Mouse (Mus musculus): ENCODE results near the gene Lrp6. TPM values are rescaled to one million over a fixed set of nuclear protein-coding genes. Genes with fewer than 3 reads are reported as not detected.

Gene Lrp6
- polyA plus RNA-seq, 2 experiments = 6.2 to 6.9 TPM

DNA sequence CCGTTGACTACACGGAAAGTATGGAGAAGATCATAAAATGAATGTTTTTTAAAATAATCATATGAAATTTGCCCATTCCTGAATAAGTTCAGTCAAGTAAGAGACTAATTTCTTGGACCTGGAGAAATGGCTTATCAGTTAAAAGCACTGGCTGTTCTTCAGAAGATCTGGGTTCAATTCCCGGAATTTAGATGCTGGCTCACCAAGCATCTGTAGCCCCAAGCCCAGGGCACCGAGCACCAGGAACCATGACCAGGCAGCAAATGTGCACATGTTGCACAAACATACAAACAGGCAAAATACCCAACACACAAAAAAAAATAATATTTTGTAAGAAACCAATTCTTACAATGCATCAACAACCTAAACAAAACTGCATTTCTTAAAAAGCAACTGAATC is 37.4 kb downstream of the Lrp6 start:
- Histone ChIP-seq H3K36me3 (replicated peaks; ENCODE audit: control insufficient read depth, insufficient read depth, low read depth) (no peaks in the 10 kb centered on the region; the same call in 1 of the 2 replicates), H3K27ac (peak overlapping the region; percentile 72), H3K9me3 (ENCODE audit: control insufficient read depth, low read length) (no peaks in the 10 kb centered on the region), H3K27me3 (ENCODE audit: control insufficient read depth, insufficient read depth, low read length) (no peaks in the 10 kb centered on the region), H3K4me3 (ENCODE audit: insufficient read depth in 1 of 2, low read depth in 2 of 2, low read length in 2 of 2) (no peak overlapping the region), H3K4me1 (replicated peaks; ENCODE audit: control insufficient read depth in 2 of 2, insufficient read depth in 2 of 2, low read length in 1 of 2) (peaks cover 53 to 70% of the 10 kb centered on the region in 2 experiments), H3K9ac (replicated peaks) (no peak overlapping the region), H3K4me2 (ENCODE audit: low read depth) (peak overlapping the region; percentile 45)
- 49% methylated on average over 4 of the region's 4 CpGs for WGBS (ENCODE audit: insufficient replicate concordance)
- ATAC-seq (ENCODE audit: insufficient read depth) (peak; percentile 68), DNase-seq (ENCODE audit: low read depth in 3 of 3, low spot score in 3 of 3) (peak; percentile 43 to 70 (median 45))
- TF ChIP-seq CTCF (IDR thresholded peaks at IDR 0.05; ENCODE audit: low read depth) (no peak), EP300 (IDR thresholded peaks at IDR 0.05; ENCODE audit: low read depth) (peak; percentile 64)

DNA sequence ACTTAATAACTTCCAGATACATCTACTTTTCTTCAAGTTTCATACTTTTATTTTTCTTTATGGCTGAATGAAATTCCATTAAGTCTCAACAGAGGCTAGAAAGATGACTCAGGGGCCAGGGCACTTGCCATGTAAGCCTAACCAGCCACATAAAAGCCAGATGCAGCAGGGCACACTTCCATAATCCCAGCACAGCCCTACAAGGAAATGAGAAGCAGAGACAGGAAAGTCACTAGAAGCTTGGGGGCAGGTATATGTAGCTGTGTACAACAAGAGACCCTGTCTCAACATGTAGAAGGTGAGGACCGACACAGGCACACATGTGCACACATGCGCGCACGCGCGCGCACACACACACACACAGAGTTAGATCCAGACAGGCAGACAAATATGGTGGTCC is 38.4 kb downstream of the Lrp6 start:
- Histone ChIP-seq H3K4me2 (ENCODE audit: low read depth) (no peak overlapping the region), H3K4me3 (ENCODE audit: insufficient read depth in 1 of 2, low read depth in 2 of 2, low read length in 2 of 2) (no peak overlapping the region), H3K27ac (no peak overlapping the region), H3K9ac (replicated peaks) (no peak overlapping the region), H3K36me3 (replicated peaks; ENCODE audit: control insufficient read depth, insufficient read depth, low read depth) (no peaks in the 10 kb centered on the region; the same call in 1 of the 2 replicates), H3K9me3 (ENCODE audit: control insufficient read depth, low read length) (no peaks in the 10 kb centered on the region), H3K27me3 (ENCODE audit: control insufficient read depth, insufficient read depth, low read length) (no peaks in the 10 kb centered on the region), H3K4me1 (replicated peaks; ENCODE audit: control insufficient read depth in 2 of 2, insufficient read depth in 2 of 2, low read length in 1 of 2) (peaks cover 56 to 70% of the 10 kb centered on the region in 2 experiments)
- DNase-seq (ENCODE audit: low read depth in 3 of 3, low spot score in 3 of 3) (no peak), ATAC-seq (ENCODE audit: insufficient read depth) (no peak)
- TF ChIP-seq CTCF (IDR thresholded peaks at IDR 0.05; ENCODE audit: low read depth) (no peak), EP300 (IDR thresholded peaks at IDR 0.05; ENCODE audit: low read depth) (no peak)
- 97% methylated on average over 7 of the region's 7 CpGs for WGBS (ENCODE audit: insufficient replicate concordance)

GRCm38 (mm10) chr6:134527596-134528128 is 39.1 kb downstream of the Lrp6 start:
- Histone ChIP-seq H3K9ac (replicated peaks) (no peak overlapping the region), H3K9me3 (ENCODE audit: control insufficient read depth, low read length) (no peaks in the 10 kb centered on the region), H3K27me3 (ENCODE audit: control insufficient read depth, insufficient read depth, low read length) (no peaks in the 10 kb centered on the region), H3K4me2 (ENCODE audit: low read depth) (no peak overlapping the region), H3K4me1 (replicated peaks; ENCODE audit: control insufficient read depth in 2 of 2, insufficient read depth in 2 of 2, low read length in 1 of 2) (peaks cover 51 to 63% of the 10 kb centered on the region in 2 experiments), H3K27ac (no peak overlapping the region), H3K4me3 (ENCODE audit: insufficient read depth in 1 of 2, low read depth in 2 of 2, low read length in 2 of 2) (no peak overlapping the region), H3K36me3 (replicated peaks; ENCODE audit: control insufficient read depth, insufficient read depth, low read depth) (no peaks in the 10 kb centered on the region; the same call in 1 of the 2 replicates)
- 48% methylated on average over 6 of the region's 6 CpGs for WGBS (ENCODE audit: insufficient replicate concordance)
- TF ChIP-seq CTCF (IDR thresholded peaks at IDR 0.05; ENCODE audit: low read depth) (no peak), EP300 (IDR thresholded peaks at IDR 0.05; ENCODE audit: low read depth) (no peak)
- ATAC-seq (ENCODE audit: insufficient read depth) (no peak), DNase-seq (ENCODE audit: low read depth in 3 of 3, low spot score in 3 of 3) (no peak)

- no peak for DNase-seq (ENCODE audit: low read depth in 3 of 3, low spot score in 3 of 3)
These were observed 39.8 kb downstream of the Lrp6 start for GRCm38 (mm10) chr6:134526821-134527595.

GRCm38 (mm10) chr6:134526275-134526674 is 40.5 kb downstream of the Lrp6 start:
- Histone ChIP-seq H3K4me3 (ENCODE audit: insufficient read depth in 1 of 2, low read depth in 2 of 2, low read length in 2 of 2) (no peak overlapping the region), H3K27me3 (ENCODE audit: control insufficient read depth, insufficient read depth, low read length) (no peaks in the 10 kb centered on the region), H3K9ac (replicated peaks) (no peak overlapping the region), H3K9me3 (ENCODE audit: control insufficient read depth, low read length) (no peaks in the 10 kb centered on the region), H3K4me1 (replicated peaks; ENCODE audit: control insufficient read depth in 2 of 2, insufficient read depth in 2 of 2, low read length in 1 of 2) (peaks cover 46 to 56% of the 10 kb centered on the region in 2 experiments), H3K4me2 (ENCODE audit: low read depth) (peak overlapping the region; percentile 13), H3K27ac (no peak overlapping the region), H3K36me3 (replicated peaks; ENCODE audit: control insufficient read depth, insufficient read depth, low read depth) (no peaks in the 10 kb centered on the region; the same call in 1 of the 2 replicates)
- DNase-seq (ENCODE audit: low read depth in 3 of 3, low spot score in 3 of 3) = peak; percentile 59 to 63 (median 59)
- peak; percentile 85 for ATAC-seq (ENCODE audit: insufficient read depth)
- WGBS (ENCODE audit: insufficient replicate concordance) = 15% methylated on average over 5 of the region's 5 CpGs
- TF ChIP-seq CTCF (IDR thresholded peaks at IDR 0.05; ENCODE audit: low read depth) = no peak
- TF ChIP-seq EP300 (IDR thresholded peaks at IDR 0.05; ENCODE audit: low read depth) = peak; percentile 88

More at GRCm38 (mm10) chr6:134526821-134527595, 39.8 kb downstream of the Lrp6 start:
- Histone ChIP-seq H3K4me3 (ENCODE audit: insufficient read depth in 1 of 2, low read depth in 2 of 2, low read length in 2 of 2) (no peak overlapping the region), H3K4me2 (ENCODE audit: low read depth) (peak overlapping the region; percentile 13), H3K9ac (replicated peaks) (no peak overlapping the region), H3K4me1 (replicated peaks; ENCODE audit: control insufficient read depth in 2 of 2, insufficient read depth in 2 of 2, low read length in 1 of 2) (peaks cover 46 to 59% of the 10 kb centered on the region in 2 experiments), H3K36me3 (replicated peaks; ENCODE audit: control insufficient read depth, insufficient read depth, low read depth) (no peaks in the 10 kb centered on the region; the same call in 1 of the 2 replicates), H3K9me3 (ENCODE audit: control insufficient read depth, low read length) (no peaks in the 10 kb centered on the region), H3K27me3 (ENCODE audit: control insufficient read depth, insufficient read depth, low read length) (no peaks in the 10 kb centered on the region), H3K27ac (no peak overlapping the region)
- ATAC-seq (ENCODE audit: insufficient read depth) = no peak
- WGBS (ENCODE audit: insufficient replicate concordance) = 66% methylated on average over 10 of the region's 10 CpGs
- no peak for TF ChIP-seq EP300 (IDR thresholded peaks at IDR 0.05; ENCODE audit: low read depth)
- TF ChIP-seq CTCF (IDR thresholded peaks at IDR 0.05; ENCODE audit: low read depth) = no peak
